Mouse (Mus musculus): Measurements from ENCODE around the gene Ms4a10.

Ms4a10 gene

DNA sequence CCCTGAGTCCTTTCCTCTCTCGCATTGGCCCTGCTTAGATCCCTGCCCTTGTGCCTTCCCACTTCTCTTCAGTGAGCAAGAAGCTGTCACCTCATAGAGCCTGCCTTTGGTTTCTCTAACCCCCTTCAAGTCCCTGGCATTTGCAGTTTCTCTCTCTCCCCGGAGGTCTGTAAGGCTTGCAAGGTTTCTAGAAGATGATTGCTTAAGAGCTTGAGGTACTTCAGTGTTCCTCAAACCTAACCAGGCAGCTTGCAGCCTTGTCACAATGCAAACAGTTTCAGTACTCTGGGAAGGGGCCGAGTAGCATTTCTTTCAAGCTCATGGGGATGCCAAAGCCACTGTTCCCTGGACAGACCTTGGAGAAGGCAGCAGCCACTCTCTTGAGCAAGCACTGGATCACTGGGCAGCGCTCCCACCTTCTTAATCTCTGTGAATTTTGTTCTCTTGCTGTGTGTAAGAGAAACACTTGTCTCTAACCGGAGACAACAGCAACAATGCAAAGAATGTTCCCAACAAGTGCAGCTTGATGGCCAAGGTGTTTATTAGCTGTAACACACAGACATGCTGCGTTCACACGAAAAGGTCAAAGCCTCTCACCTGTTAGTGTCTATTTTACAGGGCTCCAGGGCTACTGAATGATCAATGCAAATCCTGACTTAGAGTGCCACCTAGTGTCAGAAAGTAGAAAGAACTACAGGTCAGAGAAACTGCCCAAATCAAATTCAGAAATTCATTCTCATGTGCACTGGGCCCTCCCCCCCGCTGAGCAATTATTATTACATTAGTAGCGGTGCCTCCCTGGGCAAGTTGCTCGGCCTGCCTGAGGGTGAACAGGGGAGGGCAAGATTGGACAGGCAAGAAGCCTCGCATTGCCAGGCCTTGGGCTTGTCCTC is 15.1 kb downstream of the Ms4a10 start:
- in situ Hi-C loops (cut with MboI, MseI): no loop called here

DNA sequence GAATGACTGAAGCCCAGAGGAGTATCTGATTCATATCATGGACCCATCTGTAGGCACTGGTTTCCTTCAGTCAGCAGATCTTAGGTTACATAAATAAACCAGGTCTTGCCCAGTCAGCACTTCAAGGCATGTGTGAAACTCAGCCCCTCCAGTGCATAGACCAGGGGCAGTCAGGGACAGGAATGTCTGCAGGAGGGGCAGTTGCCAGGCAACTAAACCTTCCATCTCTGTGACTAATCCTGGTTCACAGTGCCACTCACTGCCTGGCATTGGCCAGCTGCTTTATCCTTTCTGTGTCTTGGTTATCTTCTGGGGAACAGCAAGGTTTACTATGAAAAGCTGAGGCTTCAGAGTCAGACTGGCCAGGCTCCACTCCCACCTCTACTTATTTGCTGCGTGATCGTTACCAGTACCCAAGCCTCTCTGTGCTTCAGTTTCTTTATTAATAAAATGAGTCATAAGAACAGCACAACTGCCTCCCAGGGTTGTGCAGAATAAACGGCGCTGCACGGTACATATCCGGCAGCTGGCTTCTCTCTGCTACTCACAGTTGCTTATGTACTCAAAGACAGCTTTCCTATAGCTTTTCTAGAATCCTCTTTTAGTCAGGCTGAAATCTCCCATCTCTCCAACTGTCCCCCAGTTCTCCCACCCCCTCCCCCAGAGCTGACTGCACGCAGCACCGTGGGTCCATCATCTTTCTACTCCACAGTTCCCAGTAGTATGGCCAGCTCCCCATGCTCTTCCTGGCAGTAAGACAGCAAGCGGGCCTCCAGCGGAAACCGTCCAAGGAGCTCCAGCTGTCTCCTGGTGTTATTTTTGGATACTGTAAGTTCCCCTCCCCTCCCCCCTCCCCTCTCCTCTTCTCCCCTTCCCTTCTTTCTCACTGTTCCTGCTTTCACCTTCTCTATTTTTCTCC is 22.2 kb downstream of the Ms4a10 start:
- in situ Hi-C loops (cut with MboI, MseI): no loop called here

DNA sequence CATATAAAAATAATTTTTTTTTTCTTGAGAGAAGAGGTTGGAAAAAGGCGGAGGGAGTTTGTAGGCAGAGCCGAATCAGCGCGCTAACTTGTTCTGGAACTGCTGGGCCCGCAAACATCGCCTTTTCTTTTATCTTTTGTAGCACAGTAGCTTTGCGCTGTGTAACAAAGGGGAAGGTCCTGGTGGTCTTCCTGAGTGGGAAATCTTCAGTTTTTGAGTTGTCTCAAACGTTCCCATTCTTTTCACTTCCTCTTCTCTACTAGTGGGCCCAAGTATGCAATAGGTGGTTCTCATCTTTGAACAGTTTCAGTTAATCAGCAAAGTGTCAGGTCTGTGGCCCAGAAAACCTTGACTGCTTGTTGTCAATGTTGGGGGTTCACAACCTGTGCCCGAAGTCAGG is 24.9 kb downstream of the Ms4a10 start:
- in situ Hi-C loops (cut with MboI, MseI): no loop called here

DNA sequence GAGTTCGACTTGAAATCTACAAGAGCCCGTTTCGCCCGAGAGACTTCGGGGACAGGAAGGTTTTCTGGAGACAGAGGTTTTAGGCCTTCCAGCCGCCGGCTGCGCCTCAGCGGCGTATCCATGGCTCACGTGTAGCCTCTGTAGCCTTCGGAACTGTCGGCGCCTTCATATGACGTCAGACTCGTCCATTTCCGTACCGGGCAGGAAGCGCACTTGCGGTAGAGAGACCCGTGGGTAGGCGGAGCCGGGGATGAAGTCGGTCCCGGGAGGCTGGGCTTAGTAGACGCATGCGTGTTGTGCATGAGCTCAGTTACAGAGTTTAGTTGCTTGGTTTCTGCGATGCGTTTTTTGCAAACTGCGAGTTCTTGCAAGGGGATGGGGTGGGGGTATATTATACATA is 25.4 kb downstream of the Ms4a10 start, which contains the start of gene Ccdc86:
Gene Ccdc86 (minus strand): TSS at position 155 of the 400 bp plus-strand sequence.
- in situ Hi-C loops (cut with MboI, MseI): no loop called here

DNA sequence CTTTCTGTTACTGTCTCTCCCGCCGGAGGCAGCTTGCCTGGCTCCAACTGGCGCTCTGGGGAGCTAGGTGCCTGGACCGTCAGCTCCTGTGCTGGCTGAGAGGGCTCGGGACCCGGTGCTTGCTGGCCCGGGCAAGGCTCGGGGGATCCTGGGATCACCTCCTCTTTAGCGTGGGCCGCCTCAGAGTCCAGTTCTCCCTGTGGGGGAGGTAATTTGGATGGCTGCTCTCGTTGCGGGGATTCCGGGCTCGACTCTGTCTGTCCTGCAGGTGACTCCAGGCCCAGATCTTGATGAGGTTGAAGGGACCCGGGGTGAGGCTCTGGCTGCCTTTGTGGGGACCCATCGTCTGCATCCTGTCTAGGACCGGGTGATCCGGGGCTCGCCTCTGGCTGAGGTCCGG is 26.1 kb downstream of the Ms4a10 start:
- in situ Hi-C loops (cut with MboI, MseI): no loop called here

DNA sequence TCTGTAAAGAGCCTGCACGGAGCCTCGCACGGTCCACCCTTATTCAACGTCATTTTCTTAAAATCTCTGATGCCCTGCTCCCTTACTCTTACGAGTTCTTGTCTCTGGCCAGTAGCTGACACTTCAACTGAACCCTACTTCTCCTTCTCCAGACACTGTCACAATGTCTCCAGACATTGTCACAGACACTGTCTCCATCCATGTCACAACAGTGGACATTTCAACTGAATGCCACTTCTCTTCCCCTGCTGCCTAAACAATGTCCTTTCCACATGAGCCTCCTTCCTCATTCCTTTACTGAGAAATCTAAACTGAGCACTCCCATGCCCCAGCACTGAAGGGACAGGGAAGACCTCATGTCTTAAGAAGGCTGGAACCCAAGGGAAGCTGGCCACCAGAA is 27.3 kb downstream of the Ms4a10 start:
- in situ Hi-C loops (cut with MboI, MseI): no loop called here

DNA sequence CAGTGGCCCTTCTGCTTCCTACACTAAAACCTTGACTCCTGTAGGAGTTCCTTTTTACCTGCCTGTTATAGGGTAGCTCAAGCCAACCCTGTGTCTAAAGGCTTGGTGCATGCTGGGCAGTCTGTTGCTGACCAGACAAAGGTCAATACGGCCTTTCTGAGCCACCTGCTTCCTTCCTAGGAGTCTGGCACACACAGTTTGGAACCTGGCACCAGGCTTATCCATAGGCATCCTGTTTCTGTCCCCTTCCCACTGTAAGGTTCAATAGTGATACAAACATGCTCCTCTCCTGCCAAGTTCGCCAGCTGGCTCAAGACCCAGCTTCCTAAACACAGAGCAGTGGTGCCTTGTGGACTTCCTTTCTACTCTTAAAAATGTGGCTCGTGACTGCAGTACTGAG is 28.0 kb downstream of the Ms4a10 start:
- in situ Hi-C loops (cut with MboI, MseI): no loop called here

DNA sequence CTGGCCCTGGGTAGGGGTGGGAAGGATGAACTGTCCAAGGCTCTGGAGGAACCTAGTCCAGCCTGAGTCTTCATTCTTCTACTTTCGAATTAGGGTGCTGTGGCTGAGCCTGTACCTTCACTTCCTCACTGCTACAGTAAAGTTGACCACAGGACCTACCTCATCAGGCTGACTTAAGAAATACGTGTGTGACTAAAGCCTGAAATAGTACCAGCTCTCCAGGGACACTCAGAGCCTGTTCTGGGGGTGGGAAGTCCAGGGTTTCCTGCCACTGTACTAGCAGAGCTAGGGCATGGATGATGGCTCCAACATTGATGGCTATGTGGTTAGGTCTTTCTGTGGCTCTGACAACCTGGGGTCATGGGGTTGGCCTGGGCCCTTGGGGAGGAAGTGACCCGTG is 30.5 kb downstream of the Ms4a10 start:
- in situ Hi-C loops (cut with MboI, MseI): no loop called here

DNA sequence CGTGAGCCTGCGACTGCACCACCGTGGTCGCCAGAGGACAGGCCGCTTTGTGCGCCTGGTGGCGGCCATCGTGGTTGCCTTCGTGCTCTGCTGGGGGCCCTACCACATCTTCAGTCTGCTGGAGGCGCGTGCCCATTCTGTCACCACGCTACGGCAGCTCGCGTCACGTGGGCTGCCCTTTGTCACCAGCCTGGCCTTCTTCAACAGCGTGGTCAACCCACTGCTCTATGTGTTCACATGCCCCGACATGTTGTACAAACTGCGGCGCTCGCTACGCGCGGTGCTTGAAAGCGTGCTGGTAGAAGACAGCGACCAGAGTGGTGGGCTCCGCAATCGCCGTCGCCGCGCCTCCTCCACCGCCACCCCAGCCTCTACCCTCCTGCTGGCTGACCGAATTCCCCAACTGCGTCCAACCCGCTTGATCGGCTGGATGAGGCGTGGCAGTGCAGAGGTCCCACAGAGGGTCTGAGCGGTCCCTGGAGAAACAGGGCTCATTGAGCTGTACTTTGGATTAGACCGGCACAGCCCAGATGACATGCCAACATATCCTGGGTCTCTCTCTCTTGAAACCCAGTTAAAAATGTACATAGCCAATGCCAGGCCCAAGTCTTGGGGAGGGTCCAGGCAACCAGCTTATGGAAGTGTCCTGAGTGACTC is 33.5 kb downstream of the Ms4a10 start:
- in situ Hi-C loops (cut with MboI, MseI): no loop called here

DNA sequence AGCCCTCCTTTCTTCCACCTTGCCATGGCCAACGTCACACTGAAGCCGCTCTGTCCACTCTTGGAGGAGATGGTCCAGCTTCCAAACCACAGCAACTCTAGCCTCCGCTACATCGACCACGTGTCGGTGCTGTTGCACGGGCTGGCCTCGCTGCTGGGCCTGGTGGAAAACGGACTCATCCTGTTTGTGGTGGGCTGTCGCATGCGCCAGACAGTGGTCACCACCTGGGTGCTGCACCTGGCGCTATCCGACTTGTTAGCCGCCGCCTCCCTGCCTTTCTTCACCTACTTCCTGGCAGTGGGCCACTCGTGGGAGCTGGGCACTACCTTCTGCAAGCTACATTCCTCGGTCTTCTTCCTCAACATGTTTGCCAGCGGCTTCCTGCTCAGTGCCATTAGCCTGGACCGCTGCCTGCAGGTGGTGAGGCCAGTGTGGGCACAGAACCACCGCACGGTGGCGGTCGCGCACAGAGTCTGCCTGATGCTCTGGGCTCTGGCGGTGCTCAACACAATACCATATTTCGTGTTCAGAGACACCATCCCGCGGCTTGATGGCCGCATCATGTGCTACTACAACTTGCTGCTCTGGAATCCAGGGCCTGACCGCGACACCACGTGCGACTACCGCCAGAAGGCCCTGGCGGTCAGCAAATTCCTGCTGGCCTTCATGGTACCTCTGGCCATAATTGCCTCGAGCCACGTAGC is 34.2 kb downstream of the Ms4a10 start:
- in situ Hi-C loops (cut with MboI, MseI): no loop called here

DNA sequence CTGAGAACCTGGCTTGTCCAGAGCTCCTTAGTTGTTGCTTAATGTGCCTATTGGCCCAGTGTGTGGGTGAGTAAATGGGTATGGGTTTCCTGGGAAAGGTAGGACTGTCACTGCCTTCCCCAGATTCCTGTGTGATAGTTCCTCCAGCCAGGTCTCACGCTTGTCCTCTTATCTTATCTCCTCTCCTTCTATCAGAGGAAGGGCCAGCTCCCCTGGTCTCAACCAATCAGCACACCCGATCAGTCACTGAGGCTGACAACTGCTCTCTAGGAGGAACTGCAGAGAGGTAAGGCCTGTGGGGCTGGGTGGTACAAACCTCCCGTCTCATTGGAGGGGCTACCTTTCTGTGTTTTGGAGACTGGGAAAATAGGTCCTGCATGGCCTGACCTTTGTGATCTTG is 35.7 kb downstream of the Ms4a10 start:
- in situ Hi-C loops (cut with MboI, MseI): no loop called here

DNA sequence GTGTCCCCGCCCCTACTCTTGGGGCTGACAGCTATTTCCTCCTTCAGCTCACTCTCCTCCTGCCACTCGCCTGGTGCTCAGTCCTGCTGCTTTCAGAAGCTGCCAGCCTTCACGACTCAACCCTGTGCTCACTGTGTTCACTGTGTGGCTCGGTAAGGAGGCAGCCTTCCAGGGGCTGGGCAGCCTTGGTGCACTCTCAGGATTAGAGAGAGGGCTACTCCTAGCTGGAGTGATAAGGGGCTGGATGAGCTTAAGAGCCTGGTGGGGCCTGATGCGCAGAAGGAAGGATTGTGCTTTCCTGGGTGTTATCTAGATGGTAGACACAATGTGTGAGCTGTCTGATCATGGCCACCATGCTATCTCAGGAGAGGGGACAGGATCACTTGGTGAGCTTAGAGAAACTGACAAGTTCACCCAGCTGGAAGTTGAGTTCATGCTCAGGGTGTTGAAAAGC is 37.3 kb downstream of the Ms4a10 start, which contains the start of gene Ptgdr2:
Gene Ptgdr2 (plus strand): TSS at position 51 of the 454 bp plus-strand sequence.
- in situ Hi-C loops (cut with MboI, MseI): no loop called here

DNA sequence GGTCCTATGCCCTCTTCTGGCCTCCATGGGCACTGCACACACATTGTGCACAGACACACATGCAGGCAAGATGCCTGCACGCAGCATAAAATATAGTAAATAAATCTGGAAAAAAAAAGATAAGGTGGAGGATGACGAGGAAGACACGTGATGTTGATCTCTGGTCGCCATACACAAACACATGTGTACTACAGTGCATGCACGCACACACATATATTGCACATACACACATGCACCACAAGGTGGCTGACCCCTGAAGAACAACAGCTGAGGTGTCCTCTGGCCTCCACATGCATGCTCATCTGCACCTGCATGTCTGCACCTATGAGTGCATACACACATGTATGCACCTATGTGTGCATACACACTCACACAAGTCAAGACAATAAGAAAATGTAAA is 38.4 kb downstream of the Ms4a10 start:
- in situ Hi-C loops (cut with MboI, MseI): no loop called here

DNA sequence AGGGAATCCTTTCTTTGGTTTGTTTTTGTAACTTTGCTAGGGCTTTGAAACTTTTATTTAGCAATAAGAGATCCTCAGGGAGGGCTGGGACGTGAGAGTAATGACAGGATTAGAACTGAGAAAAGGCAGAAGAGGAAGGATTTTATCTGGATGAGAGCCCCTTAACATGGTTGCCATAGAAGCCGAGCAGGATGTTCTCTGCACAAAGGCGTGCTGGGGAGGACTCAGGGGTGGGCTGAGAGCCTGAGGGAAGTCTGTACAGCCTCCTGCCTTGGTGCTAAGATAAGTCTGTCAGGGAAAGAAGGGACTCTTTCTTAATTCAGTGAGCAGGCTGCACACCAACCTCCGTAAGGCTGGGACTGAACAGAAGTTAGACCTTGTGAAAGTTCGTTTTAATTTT is 39.4 kb downstream of the Ms4a10 start:
- in situ Hi-C loops (cut with MboI, MseI): no loop called here

DNA sequence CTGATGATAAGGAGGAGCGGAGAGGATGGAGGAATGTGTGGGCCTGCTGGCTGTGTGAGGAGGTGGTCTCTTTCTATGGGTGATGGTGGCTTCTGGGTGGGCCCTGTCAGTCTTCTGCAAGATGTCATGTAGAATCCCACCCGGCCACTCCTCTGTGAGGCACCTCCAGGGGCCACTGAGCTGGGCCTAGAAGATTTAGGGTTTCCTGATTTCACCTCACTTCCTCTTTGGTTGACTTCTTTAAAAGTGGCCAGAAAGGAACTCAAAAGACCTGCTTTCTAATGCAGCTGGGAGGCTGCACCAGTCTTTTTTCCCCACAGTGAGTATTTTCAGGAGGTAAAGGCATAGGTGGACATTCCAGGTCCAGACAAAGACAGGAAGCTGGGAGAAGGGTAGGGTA is 43.8 kb downstream of the Ms4a10 start:
- in situ Hi-C loops (cut with MboI, MseI): no loop called here

DNA sequence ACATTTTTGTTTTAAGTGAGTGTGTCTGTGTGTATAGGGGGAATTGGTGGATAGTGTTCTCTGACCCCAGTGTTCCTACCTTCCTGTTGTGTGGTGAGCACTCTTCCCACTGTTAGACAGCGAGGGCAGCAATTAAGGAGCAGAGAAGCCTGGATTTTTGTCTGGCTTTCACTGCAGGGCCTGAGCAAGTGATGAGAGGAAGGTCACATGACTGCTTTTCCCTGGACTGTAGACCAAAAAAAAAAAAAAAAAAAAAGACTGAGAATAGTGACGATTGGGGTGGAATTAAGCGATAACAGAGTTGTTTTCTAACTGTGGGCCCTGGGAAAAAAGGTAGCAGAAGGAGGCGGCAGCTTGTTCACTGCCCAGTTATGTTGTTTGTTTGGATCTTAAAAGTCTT is 47.8 kb downstream of the Ms4a10 start:
- in situ Hi-C loops (cut with MboI, MseI): no loop called here

DNA sequence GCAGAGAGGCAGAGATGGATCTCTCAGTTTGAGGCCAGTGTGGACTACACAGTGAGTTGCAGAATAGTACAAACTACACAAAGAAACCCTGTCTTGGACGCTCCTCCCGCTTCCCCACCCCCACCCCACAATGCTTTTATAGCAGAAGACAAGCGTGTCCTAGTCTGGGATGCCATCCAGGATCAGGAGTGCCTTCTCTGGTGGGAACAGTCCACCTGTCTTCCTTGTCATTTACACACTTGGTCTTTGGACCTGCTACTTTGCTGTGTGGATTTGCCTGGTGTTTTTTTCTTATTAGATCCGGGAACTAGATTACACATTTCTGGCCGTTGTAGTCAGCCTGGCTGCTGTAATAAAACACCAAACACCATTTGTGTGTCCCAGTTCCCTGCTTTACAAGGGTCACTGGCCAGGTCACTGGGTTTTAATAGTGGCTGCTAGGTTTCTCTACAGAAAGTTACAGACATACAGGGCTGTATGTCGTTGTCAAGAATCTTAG is 48.3 kb downstream of the Ms4a10 start:
- in situ Hi-C loops (cut with MboI, MseI): no loop called here

DNA sequence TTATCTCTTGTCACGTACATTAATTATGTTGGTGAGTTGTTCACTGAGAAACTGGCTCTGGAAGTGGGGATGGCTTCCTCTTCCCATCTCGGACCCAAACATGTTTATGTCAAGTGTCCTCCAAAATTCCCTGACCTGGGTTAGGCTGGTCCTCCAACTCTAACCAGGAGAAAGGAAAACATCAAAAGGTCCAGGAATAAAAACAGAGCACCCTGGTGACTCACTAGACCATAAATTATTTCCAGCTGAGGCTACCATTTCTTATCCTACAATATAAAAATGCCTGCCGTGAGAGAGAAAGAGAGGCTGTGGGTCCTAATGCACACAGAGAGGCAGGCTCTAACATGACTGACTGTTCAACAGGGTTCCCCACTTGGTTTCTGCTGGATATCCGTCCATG is 50.2 kb downstream of the Ms4a10 start:
- in situ Hi-C loops (cut with MboI, MseI): no loop called here

DNA sequence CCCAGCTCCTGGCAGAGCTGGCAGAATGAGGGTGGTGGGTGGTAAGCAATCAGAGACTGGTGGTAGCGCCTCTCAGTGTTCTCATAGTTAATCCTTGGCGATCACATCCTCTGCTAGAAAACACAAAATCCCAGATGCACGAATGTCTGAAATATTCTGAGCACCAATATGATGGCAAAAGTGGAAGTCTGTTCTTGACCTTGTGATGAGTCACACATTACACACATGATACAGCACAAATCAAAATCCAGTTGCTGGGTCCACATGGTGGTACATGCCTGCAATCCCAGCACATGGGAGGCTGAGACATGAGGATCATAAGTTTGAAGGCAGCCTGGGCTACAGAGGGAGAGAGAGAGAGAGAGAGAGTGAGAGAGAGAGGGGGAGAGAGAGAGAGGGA is 53.4 kb downstream of the Ms4a10 start:
- in situ Hi-C loops (cut with MboI, MseI): no loop called here

DNA sequence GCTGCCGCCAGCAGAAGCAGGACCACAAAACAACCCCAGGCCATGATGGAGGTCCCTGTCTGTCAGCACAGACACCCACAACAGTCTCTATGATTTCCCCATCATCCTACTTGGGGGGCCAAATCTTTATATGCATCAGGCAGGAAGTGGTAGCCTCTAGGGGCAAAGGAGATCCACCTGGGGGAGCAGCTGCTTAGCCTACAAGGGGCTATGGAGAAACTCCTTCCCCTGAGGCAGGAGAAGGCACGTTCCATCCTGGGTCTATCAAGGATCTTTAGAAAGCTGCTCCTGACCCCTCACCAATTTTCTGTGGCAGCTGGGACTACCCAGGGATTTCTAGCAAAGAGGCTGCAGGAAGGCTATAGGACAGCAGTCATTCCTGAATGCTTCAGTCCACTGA is 53.9 kb downstream of the Ms4a10 start, which contains the start of gene Zp1:
Gene Zp1 (minus strand): TSS at position 101 of the 400 bp plus-strand sequence.
- in situ Hi-C loops (cut with MboI, MseI): no loop called here

All from T-helper 2 cell (primary cell).